Mouse (Mus musculus): Measurements from ENCODE around the gene Dand5.

The Dand5 gene

DNA sequence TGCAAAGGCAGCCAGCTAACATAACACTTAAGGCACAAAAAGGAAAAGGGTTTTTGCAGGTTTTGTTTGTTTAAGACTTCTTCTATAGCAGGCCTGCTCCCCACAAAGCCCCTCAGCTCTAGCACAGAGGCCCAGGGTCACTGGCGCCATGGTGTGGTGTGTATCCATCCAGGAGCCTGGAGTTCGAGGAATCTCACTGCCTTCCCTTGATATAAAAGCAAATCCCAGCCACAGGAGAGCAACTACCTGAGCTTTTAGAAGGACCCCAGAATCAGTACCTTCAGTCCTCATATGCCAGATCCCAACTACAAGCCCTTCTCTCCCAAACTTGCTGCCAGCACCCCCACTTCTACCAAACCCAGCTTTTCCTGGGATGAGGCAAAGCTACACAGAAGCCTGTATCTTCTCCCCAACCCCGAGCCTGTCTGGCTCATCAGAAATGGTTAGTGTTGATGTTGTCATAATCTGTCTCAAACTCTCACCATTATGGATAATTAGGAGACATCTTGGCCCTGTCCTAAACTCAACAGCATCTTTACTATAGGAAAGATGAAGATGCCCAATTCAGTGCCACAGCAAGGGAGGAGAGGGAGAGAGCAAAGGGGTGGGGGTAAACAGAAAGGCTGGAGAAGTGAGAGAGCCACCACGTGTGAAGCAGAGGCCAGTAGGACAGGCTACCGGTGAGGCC is 51.5 kb downstream of the Dand5 start:
- in situ Hi-C loops (cut with MseI, MboI), result no loop called here

DNA sequence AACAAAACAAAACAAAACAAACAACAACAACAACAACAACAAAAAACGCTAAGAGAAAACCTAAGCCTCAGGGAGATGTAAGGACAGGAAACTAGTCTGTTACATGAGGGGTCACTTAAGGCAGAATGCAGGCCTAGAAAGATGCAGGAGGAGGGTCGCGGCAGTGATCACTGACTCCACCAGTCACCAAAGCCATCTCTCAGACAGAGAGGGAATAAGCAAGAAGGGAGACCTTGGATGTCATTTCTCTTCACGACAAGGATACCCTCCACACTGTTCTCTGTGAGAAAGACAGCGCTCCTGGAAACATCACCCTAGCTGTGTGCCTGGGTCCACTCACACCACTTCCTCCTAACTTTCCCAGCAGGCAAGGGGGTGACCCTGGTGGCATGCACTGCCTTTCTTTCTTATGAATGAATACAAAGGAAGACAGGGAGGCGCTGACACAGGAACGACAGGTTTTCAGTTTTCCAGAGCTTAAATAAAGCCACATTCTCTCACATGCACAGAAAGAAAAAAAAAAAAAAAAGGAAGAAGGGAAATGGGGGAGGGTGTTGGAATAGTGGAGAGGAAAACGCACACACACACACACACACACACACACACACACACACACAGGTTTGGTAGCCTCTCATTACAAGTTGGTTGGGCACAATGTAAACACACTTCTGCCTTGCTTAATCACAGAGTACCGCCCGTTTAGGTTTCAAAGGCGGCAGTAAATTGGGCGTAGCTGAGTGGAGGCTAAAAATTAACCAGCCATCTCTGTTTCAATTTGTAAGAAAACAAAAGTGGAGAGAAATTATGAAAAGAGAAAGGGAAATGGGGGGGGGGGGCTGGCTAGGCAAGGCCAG is 52.3 kb downstream of the Dand5 start:
- in situ Hi-C loops (cut with MseI, MboI), result no loop called here

DNA sequence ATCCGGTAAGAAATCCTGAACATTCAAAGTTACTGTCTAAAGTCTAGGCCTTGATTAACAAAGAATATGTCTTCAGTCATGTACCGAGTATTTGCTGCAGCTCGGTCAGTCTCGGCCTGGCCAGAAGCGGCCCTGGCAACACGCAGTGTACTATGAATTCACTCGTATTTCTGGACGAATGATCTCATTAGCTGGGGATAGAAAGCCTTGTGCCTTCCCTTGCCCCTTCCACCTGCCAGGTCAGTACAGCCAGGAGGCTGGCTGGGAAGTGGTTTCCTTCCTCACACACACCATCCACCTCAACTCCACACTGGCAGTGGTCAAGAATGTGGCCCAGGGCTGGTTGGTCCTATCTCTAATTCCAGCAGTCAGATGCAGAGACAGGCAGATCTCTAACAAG is 53.3 kb downstream of the Dand5 start:
- in situ Hi-C loops (cut with MseI, MboI), result no loop called here

DNA sequence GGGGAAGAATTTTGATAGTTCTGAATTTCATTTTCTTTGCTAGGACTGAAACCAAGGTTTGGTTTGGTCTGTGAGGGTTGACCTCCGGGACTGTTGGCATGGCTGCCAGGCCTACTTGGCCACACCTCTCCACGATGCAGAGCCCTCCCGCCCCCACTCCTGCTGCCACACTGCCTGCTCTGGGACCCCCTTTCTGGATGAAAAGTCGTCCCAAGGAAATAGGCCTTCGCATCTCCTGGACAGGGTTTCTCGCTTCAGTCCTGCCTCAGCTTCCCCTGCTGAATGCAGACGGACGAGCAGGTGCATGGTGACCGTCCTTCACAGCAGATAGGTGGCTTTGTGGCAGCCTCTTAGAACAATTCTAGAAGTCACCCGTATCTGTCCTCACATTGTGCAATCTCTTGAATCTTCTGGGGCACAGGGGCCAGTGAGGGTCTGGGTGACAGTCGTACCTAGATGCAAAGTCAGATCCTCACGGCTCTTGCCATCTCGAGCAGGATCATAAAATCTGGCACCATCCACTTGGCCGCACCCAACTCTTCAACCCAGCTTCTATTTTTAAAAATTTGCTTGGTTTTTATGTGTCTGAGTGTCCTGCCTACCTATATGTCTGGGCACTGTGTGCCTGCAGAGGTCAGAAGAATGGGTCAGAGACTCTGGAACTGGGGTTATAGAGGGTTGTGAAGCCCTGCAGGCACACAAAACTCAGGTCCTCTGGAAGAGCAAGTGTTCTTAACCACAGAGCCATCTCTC is 54.1 kb downstream of the Dand5 start:
- in situ Hi-C loops (cut with MseI, MboI), result no loop called here

DNA sequence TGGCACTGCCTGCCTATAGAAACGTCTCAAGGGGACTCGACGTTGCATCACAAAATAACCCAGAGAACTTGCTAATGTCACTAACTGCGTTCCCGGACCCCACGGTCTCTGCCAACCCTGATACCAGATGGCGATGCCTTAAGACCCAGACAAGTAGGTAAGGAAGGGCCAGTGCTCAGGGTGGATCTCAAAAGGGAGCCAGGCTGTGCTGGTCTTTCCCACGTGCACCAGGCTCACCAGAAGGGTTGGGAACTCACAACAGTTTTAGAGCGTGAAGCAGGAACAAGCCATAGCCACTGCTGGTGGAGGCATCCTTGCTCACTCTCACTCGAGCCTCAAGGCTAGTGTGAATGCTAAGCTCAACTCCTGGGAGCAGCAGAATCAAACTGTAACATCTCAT is 55.4 kb downstream of the Dand5 start:
- in situ Hi-C loops (cut with MseI, MboI), result no loop called here

DNA sequence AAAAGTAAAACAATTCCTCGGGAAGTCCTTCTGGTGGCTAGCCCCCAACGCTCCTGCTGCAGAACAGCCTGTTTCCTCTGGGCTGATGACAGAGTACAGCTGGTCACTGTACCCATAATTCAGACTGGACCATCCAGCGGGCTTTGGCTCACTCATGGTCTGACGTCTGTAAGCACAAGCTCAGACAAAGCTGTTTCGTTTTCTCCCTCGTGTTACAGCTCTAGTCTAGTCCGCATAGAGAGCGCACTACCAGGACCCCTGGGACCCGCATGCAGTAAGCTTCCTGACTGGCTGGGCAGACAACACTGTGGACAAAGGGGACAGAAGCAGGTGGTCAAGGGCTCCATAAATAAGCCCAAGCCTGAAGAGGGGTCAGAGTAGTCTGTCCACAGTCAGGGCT is 56.2 kb downstream of the Dand5 start:
- in situ Hi-C loops (cut with MseI, MboI), result no loop called here

DNA sequence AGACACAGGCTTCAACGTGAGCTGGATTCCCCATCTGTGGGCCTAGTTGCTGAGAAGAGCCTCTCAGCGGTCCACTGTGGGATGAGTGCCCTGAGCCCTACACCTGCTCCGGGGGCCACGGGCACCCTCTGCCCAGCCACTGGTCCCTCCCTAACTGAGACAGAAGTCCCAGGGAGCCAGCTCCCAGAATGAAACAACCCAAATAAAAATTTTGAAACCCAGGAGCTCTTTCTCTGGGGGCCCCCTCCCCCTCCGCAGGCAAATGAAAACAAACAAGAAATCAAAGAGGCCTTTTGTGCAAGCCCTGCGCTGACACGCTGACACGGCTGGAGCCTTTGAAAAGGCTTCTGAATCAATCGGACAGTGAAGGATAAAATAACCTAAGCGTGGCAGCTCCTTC is 57.0 kb downstream of the Dand5 start:
- in situ Hi-C loops (cut with MseI, MboI), result no loop called here

All from mouse trophoblast stem cell (cell line).